Mouse (Mus musculus) thymus, adult 2 months (tissue): ENCODE results near the gene Mif.

Experiments used
- CTCF ChIP-seq: fragments of 200-500 bp; IDR thresholded peaks from 2 replicates; pipeline ENCODE4 v1.5.1; 2012; ENCODE audit warnings: mild to moderate bottlenecking, control low read depth, low read length, moderate library complexity, borderline replicate concordance; ENCODE audit not compliant: control insufficient read depth, poor library complexity, insufficient read depth; ENCODE audit errors: extremely low read depth
- POLR2A ChIP-seq: fragments of 200-500 bp; IDR thresholded peaks from 2 replicates; pipeline ENCODE4 v1.6.1; 2012; ENCODE audit warnings: mild to moderate bottlenecking, low read length, control low read depth, moderate library complexity; ENCODE audit not compliant: control insufficient read depth, poor library complexity, insufficient read depth; ENCODE audit errors: extremely low read depth

GRCm38 (mm10) chr10:75824530-75824929 lies 35.5 kb downstream of the Mif start:
- TF ChIP-seq POLR2A (no peak), CTCF (no peak)
